Mouse (Mus musculus) lung, postnatal 10 days (tissue): ENCODE measurements at regions not wholly inside any gene's neighbourhood (a gene's known extent, or its start where the extent isn't known, plus 50 kb on each side); places are given as distances from the start of the nearest gene placed in this dataset.
A peak's percentile ranks its signal among the peaks of the same experiment; 100 is the strongest.

ENCODE experiments used
- DNase-seq: peaks from one replicate; pipeline ENCODE4 v3.0.0; 2021

DNA sequence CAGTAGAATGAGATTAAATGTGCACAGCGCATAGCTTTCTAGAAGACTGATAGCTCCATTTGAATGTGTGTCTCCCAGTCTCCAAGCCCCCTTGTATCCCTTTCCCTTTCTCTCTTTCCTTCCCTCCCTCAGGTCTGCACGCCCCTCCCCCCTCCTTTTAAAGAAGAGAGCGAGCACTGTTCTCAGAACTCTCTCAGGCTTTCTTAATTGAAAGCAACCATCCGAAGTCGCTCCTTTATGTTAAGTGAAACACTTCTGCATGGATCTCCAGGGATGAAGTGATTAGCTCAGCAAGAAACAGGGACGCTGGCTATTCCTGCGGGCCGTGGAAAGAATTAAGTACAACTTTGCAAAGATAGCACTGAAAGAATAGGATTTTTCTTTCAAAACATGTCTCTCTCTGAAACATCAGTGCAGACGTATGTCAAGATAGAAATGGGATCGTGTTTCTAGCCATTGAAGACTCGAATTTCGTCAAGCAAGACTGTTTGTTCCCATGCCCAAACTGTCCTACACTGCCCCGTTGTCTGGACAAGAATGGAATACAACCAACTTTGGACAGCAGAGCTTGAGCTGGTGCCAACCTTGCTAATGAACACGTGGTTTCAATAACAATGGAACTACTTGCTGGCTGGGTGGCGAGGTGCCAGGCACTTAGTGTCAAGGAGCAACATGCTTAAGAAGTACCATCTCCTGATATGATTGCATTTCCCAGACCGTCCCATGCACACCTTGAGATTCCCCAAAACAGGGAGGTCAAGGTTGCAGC, 289.2 kb upstream of the Rnaseh2b start:
- DNase-seq, result peak; percentile 77

DNA sequence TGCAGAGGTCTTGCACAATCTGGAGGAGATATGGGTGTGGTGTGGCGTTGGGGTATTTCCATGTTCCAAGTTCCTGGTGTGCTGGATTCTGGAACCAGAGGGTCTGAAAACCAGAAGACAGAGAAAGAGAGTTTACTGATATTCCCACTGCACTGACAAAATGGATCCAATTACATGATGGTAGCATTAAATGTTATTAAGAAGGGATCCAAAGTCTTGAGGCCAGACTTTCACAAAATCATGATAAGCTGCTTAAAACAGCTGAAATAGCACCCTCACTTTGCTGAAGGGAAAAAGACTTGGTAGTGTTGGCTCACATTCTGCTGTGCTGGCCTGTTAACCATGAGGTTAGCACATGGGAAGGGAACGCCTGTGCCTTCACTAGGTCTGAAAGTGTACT, 288.6 kb upstream of the Rnaseh2b start:
- DNase-seq, result no peak

DNA sequence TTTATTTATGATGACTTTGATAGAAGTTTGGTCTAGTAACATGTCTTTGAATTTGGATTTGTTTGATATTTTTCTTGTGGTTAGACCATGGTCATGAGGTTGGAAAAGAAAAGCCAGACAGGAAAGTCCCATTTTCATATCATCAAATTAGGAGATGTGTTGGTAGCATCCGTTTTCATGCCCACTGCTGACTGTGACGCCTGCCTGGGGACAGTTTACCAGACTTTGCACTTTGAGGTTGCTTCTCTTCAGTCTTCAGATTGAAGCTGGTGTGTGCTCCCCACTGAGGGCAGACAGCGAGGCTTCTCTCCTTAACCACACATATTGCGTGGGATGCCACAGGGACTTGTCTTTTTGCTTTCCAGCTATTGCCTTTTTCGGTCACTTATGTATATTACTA, 283.7 kb upstream of the Rnaseh2b start:
- no peak for DNase-seq

DNA sequence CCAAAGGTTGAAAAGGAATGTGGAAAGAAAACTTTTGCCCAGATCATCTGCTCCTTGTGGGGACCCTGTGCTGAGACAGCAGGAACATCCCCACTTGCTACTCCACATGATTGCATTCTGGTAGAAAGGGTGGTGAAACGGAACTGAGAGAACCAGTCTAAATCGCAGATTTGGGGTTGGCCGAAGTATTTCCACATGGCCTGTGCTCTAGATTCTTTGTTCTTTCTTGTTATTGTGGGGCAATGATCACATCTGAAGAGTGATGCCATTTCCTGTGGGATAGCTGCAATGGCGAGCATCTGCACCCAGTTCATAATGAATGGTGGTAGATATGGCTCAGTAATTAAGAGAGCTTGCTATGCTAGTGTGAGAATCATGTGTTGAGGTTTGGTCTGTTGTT, 273.6 kb upstream of the Rnaseh2b start:
- DNase-seq, result no peak

DNA sequence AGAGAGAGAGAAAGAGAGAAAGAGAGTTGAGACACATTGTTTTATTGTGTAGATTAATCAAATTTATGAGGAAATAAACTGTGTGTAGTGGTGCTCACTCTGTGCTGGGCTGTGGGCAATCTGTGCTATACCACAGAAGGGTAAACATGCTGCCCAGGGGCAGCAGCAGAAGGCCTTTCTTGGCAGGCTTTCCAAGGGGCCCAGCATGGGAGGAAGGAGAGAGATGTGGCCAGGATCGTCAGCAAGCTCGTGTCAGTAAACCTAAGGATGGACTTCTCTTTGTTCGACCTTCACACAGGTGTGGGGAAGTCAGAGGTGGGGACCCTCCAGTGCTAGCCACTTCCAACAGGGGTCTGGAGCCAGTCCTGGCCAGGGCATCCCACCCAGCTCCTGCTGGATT, 271.4 kb upstream of the Rnaseh2b start:
- no peak for DNase-seq

DNA sequence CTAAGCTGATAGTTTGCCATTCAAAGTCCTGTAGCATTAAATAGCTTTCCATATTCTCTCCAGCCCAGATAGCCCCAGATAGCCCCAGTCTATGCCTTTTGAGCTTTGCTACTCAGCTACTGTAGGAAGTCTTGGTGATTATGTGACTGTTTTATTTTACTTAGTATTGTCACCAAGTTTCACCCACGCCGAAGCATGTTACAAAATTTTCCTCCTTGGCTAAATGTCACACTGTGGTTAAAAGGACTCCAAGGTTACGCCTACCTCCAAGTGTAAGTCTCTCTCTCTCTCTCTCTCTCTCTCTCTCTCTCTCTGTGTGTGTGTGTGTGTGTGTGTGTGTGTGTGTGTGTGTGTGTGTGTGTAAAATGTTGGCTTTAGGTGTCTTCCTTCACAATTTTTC, 270.2 kb upstream of the Rnaseh2b start:
- DNase-seq, result no peak

DNA sequence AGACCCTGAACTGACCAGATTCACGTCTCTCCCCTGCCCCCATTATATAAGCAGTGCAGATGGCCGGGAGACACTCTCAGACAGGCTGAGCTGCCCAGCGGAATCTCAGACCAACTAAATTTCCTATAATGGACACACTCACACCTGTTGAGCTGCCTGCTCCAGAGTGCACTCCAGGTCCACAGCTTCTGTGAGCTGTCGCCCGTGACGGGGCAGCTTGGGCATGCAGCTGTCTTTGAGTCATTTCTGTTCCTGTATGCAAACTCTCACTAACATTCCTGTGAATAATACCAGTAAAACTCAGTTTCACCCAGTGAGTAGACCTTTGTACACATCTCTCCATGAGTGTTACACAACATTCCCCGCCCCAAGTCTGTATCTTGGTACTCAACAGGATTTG, 269.4 kb upstream of the Rnaseh2b start:
- no peak for DNase-seq

DNA sequence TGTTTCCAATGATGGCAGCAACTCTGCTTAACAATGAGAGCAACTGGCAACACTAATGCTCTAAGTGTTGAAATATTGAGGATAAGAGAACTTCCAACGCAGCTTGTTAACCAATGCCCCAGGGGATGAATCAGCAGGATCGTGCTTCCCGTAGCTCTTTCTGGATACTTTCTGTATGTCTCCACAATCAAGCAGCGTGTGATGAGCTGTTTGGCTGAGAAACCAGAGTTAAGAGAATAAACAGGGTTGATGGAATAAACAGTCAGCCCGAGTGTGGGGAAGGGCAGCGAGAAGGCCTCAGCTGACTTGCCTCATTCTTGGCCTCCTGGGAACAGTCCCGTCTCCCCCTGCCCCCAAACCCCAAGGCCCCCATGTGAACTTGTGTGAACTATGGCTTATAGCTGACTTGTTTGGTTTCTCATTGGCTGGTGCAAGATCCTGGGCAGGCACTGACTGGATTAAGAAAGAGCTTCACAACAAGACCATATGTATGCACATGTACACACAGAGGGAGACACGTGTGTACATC, 264.6 kb upstream of the Rnaseh2b start:
- peak; percentile 48 for DNase-seq

DNA sequence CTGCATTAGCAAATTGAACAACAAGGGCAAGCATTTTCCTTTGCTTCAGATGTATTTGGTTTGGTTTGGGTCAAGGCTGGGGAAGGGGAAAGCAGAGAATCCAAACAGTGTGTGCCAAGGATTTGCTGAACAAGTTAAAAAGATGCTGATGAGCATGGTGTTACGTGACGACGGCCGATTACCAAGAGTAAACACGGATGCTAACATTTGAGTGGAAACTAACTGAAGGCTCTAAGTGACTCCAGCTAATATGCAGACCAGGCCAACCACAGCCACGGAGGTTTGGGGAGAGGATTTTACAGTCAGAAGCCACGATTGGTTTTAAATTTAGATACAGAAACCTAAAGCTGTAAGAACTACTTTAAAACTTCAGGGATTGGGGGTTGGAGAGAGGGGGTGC, 262.3 kb upstream of the Rnaseh2b start:
- DNase-seq, result peak; percentile 32

DNA sequence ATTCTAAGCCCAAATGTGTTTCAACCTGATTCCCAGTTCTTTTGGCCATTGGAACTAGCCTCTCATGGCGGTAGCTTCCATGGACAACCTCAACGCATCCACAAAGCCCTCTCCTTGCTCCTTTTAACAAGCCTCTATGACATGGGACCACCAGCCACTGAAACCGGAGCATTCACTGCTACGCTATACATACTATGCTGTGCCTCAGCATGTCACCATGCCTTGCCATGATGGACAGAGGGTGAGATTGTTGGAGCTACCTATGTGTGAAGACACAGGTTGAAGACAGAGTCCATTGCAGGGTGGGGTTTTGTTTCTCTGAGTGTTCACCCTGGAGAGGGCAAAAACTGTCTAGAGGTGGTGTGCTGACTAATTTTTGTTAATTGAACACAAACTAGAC, 258.7 kb upstream of the Rnaseh2b start:
- DNase-seq, result no peak

DNA sequence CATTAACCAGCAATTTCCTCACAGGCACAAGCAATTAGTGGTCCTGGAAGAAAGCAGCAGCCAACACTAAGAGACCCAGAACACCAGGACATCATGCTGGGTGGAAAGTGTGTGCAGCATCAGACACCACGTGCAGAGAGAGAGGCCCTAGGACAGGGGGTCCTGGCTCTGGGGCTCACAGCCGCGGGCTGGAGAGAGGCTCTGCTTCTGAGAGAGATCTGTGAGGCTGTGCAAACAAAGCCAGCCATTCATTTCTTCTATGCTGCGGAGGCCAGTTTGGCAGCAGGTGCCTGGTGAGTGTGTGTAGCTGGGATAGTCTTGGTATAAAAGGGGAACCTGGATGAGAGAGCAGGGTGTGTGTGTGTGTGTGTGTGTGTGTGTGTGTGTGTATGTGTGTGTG, 257.7 kb upstream of the Rnaseh2b start:
- no peak for DNase-seq

DNA sequence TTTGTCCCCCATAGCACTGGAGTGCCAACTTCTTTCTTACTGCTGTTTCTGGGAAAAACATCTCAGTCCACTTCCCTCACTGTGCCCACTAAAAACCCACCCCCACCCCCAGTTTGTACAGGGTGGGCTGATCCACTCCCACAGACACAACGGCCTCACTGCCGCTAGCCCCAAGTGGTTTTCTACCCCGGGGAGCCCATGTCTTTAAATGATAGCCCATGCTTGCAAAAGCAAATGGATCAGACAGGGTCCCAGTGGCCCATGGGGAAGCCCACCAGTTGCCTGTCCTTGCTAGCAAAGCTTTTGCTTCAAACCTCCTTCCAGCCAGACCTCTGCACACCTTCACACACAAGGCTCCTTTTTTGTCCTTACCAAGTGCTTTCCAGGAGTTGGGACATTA, 257.0 kb upstream of the Rnaseh2b start:
- DNase-seq, result no peak

DNA sequence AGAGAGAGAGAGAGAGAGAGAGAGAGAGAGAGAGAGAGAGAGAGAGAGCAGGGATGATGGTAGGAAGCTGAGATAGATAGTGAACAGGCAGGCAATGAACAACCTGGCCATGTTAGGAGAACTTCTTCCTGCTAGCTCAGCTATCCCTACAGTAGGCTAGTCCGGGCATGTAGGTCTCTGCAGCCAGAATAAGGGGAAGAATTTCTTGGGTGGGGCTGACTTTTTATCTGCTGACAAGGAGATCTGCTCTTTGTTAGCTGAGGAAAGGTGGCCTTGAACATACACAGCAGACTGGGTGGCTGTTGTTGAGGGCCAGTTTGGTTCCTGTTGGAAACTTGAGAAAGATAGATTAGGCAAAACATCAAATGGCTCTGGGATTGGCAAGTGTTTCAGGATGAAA, 254.9 kb upstream of the Rnaseh2b start:
- DNase-seq, result no peak

DNA sequence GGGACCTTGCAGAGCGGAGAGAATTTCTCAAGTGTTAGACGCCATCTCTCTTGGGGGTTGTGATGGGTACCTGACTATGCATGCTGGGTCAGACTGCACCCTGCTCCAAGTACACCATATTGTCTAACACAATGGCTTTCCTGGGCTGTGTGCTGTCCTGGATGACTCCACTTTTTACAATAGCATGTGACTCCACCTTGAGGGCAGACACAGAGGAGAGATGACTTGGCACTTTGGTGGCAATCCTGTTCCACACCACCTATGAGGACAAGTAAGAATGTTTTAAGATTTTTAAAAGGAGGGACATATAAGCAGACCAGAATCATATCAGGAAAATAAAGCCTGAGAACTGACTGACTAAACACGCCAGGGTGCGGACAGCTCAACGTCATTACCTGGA, 254.5 kb upstream of the Rnaseh2b start:
- no peak for DNase-seq

DNA sequence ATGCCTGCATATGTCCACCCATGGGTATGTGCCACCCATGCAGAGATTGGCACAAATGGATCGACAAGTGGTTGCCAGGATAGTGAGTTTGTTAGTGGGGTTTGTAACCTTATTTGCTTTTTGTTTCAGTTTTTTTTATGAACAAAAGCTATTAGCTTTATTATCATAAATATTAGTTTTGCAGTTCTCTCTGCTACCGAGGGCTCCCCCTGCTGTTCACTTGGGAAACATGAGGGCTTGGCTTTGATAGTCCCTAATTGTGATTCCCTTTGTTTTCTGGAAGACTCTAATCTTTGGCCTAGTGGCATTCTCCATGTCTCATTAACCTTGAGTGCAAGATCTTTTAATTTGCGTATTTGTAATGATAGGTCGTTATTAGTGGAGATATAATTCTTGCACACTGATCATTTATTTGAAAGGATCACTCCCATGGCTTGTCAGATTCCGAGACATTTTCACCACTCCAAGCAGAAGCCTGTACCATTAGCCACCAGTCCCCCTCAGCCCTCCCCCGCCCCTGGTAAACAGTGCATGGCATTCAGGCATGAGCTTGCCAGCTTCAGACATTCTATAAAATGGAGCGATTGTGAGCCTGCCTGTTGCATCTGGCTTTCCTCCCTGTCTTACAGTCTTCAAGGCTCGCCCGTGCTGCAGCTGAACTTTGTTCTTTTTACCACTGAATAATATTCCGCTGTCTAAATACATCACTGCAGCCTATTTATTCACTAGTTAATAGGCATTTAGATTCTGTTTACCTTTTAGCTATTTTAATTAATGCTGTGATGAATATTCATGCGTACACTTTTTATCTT, 249.9 kb upstream of the Rnaseh2b start:
- DNase-seq, result peak; percentile 83

DNA sequence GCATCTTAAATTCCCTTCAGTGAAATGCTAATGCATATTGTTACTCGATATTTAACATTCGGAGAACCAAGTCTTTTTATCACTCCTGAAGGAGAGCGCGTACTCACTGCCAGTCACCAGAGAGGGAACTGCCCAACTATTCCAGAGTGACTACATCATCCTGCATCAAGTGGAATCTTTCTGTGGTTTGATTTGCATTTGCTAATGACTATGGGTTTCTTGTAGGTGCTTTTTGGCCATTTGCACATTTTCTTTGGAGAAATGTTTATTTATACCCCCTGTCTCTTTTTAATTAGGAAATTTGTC, 249.3 kb upstream of the Rnaseh2b start:
- DNase-seq, result no peak

DNA sequence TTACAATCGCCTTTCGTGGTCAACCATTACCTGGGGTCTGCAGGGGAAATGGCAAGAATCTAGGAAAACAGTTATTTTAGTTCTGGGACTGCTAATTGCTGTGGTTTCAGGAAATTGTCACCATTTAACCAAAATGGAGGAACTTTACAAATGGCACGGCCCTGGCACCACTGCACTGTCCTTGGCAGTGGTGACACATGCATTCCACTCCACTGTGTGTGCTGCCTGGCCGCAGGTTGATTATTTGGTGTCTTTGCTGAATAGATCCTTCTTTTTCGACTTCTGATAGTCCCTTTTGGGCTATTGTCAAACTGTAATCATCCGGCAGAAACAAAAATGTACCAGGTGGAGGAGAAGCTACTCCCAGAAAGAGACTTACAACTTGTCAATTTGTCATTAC, 241.4 kb upstream of the Rnaseh2b start:
- no peak for DNase-seq

DNA sequence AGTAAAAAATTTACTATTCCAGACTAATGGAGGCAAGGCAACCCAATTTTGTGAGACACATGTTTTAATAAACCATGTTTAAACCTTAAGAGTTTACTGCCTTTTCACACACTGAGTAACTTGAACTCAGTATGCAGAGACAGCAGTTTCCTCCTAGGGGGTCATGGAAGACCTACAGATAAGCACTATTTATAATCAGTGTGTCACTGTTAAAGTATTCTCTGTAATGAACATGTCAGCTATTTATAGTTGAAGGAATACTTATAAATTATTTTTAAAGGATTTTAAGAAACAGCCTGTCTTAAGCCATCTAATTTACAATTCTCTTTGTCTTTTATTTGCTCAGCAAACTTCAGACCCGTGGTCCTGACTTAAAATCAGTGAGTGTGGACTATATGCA, 240.5 kb upstream of the Rnaseh2b start:
- no peak for DNase-seq

DNA sequence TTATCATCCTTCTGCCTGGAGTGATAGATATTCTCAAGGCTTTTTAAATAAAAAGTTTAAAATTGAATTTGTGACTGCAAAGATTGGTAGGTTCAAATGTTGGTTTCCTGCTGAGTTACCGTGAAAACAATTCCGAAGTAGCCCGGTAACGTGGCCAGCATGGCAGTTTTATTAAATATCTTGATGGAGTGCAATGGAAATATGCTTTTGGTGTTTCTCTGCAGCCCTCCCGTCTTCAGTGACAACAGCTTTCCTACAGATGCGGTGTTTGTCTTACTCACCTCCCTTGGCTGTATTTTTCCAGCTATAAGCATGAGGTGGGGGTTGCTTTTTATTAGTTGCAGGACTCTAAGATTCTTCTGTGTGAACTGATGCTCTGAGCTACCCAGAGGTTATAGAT, 239.4 kb upstream of the Rnaseh2b start:
- DNase-seq, result no peak

DNA sequence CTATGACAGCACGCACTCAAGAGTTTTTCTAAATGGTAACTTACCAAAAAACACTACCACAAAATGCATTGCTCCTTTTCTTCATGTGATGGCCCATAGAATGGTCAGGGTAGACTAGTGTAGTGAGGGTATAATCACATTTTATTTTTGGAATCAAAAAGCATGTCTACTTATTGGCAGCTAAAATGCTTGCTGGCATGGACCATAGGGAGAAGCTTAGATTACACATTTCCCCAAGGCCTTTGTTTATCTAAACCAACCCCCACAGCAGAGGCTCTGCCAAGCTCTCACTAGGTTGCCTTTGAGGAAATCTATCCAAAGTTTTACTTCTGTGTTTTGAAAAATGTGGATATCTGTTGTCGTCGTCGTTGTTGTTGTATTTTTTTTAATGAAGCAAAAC, 235.3 kb upstream of the Rnaseh2b start:
- peak; percentile 79 for DNase-seq

DNA sequence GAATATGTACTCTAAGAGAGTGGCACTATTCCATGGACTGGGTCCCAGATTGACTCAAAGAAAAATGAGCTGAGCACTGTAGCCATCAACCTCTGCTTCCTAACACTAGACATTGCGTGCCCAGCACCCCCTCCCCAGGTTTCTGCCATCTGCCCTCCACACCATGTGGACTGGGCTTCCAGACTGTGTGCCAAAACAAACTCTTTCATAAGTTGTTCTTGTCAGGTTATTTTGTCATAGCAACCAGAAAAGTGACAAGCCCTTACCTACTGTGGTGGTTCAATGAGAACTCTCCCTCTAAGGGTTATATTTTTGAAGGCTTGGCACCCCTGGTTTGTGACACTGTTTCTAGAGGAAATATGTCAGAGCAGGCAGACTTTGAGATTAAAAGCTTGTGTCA, 234.3 kb upstream of the Rnaseh2b start:
- DNase-seq, result no peak

DNA sequence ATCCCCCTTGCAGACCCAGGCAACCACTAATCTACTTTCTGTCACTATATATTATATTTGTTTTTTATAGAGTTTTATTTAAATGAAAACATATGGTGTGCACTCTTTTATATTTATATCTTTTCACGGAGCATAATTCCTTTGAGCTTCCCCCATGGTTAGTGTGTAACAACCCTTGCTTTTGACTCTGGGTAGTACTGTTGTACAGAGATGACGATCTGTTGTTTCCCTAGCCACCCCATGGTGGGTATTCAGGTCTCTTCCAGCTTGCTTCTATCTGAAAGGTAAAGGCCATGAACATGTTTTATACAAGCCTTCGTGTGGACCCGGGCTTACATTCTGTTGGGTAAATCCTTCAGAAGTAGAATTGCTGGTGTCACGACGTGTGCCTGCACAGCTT, 221.2 kb upstream of the Rnaseh2b start:
- no peak for DNase-seq

DNA sequence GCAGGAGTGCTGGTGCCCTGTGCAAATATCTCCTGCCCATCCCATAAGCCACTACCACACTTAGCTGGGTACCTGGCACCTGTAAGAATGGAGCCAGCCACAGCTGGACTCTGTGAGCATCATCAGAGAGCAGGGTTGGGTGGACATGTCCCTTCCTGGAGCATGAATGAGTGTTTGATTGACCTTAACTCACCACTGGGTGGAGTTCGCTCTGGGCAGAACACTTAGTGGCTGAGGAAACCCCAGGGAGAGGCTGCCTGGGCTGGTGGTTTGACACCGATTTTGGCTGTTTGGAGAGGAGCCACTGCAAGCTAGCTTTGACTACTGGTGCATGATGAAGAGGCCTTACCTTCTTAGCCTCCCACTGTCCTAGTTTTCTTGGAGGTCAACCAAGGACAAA, 208.3 kb upstream of the Rnaseh2b start:
- peak; percentile 17 for DNase-seq

DNA sequence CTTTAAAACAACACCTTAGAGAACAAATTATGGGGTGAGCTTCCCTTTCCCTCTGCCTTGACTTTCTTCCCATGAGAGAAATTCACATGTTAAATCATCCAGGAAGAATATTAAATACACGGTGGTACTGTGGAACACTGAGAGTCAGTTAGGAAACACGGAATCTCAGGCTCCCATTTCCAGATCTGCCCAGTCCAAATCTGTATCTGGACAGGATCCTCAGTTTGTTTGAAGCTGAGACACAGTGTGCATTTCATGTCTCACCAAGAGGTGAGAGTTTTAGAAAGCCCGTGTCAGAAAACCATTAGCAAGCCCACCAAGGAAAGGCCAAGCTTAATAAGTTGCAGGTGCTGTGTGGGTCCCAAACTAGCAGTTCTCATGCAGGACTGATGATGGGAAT, 204.2 kb upstream of the Rnaseh2b start:
- no peak for DNase-seq

DNA sequence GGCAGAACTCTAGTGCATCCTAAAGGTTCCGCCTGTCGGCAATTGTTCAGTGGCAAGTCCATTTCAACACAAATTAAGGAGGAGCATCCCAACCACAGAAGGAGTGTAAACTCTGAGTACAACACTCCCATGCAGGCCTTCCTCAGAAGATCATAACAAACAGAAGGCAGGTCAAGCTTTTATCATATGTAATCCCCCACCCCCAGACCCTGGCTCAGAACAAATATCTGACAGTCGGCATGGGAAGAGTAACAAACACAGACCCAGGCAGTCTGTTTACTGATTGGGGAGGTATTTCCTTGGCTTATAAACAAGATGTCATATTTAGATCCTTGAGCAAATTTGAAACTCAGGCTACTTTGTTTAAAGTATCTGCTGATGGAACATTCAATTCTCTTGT, 174.9 kb upstream of the Rnaseh2b start:
- DNase-seq, result peak; percentile 19
